Mouse (Mus musculus): ENCODE data around the gene Chaf1a. TPM values are rescaled to one million over a fixed set of nuclear protein-coding genes. Genes with fewer than 3 reads are reported as not detected.

Chaf1a gene
- total and polyA plus RNA-seq, 3 experiments, result 1.6 to 2.5 (median 2.0) TPM

- peak; percentile 59 for DNase-seq
Observed at GRCm38 (mm10) chr17:56018347-56019131, 21.7 kb upstream of the Chaf1a start.

GRCm38 (mm10) chr17:56020400-56021084 is 19.7 kb upstream of the Chaf1a start:
- DNase-seq, result no peak

- no peak for DNase-seq
Observed at GRCm38 (mm10) chr17:56021161-56021910, 18.9 kb upstream of the Chaf1a start.

GRCm38 (mm10) chr17:56022131-56022988 is 17.9 kb upstream of the Chaf1a start:
- DNase-seq, result peak; percentile 46

DNA sequence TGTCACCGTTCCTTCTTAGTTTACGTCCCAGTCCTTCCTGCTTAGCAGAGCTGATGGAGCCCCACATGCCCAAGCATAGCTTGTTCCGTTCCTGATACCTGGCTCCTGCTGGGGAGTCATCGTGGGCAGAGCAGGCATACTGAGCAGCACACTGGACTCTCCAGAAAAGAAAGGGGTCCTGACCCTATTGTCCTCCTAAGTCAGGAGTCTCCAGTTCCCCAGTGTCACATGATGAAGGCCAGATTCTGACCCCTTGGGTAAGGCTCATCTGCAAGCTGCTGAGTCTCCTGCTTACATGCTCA is 17.3 kb upstream of the Chaf1a start:
- DNase-seq, result no peak

DNA sequence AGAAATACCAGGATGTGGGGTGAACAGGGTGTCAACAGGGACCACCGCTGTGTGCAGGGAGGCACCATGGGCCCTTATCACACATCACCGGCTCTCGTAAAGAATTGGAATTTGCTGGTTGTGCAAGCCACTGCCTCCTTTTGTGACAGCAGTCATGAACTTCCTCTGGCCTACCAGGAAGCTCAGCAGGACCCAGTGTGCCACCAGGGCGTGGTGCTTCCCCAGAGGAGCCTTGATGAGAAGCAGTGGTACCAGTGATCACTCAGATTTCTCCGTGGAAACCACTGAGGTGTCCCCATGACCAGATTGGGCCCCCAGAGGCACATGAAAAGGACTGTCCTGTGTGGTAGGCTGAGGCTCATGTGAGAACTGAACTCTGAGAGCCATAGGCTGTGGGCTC is 16.9 kb upstream of the Chaf1a start:
- DNase-seq, result no peak

DNA sequence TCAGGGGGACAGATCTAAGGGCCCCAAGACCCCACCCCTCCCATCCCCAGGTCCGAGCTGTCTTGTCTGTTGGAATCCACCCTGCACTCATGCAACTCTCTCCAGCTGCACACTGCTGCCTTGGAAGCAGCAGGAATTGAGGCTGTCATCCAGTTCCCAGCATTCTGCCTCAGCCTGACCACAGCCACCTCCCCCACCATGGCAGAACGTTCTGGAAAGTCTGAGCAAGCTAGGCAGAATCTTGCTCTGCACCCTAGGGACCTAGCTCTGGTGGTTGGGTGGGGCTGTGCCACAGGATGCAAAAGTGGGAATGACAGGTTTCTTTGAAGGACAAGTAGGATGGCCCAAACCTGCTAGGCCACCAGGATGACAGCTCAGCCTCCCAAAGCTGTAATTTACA is 15.8 kb upstream of the Chaf1a start:
- DNase-seq, result no peak

GRCm38 (mm10) chr17:56024931-56025330 is 15.3 kb upstream of the Chaf1a start:
- no peak for DNase-seq

- DNase-seq, result peak; percentile 40
Observed at GRCm38 (mm10) chr17:56026303-56026702, 13.9 kb upstream of the Chaf1a start.

- DNase-seq, result peak; percentile 57
Observed at GRCm38 (mm10) chr17:56026881-56027280, 13.4 kb upstream of the Chaf1a start.

DNA sequence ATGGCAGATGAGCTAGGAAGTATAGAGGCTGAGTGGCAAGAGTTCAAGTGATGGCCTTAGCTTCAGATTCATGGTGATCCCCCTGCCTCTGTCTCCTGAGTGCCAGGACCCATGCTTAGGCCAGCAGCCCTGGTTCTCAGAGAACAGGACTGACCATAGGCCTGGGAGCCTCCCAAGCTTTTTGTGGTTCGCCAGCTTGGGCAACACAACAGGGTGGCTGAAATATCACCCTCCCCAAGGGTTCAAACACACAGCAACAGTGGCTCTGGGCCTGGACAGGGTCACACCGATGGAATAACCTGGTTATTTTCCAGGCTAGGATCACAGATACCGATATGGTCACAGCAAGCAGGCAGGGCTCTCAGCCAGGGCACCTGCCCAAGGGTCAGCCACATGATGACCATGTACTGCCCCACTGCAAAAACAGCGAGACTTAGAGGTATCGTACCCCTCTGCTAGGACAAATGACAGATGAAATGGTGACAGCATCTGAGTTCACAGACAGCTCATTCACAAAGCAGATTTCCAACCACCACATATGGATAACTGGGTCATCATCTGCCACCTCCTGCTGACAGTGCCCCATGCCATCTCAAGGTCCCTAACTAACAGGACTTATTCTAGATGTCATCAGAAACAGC is 12.3 kb upstream of the Chaf1a start:
- DNase-seq, result peak; percentile 49

- no peak for DNase-seq
Observed at GRCm38 (mm10) chr17:56030238-56030870, 9.9 kb upstream of the Chaf1a start.

- DNase-seq, result peak; percentile 75
Observed at GRCm38 (mm10) chr17:56030919-56031318, 9.3 kb upstream of the Chaf1a start.

DNA sequence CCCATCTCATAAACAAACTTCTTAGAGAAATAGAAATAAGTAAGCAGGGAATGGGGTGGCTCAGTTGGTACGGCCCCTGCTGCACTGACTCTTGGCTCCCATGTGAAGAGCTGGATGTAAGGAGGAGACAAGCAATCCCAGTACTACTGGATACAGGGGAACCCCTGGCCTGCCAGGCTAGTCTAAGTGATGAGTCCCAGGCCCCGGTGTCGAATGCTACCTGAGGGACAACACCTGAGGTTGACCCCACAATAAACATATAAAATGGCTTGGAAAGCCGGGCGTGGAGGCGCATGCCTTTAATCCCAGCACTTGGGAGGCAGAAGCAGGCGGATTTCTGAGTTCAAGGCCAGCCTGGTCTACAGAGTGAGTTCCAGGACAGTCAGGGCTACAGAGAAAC is 8.8 kb upstream of the Chaf1a start:
- DNase-seq, result no peak

DNA sequence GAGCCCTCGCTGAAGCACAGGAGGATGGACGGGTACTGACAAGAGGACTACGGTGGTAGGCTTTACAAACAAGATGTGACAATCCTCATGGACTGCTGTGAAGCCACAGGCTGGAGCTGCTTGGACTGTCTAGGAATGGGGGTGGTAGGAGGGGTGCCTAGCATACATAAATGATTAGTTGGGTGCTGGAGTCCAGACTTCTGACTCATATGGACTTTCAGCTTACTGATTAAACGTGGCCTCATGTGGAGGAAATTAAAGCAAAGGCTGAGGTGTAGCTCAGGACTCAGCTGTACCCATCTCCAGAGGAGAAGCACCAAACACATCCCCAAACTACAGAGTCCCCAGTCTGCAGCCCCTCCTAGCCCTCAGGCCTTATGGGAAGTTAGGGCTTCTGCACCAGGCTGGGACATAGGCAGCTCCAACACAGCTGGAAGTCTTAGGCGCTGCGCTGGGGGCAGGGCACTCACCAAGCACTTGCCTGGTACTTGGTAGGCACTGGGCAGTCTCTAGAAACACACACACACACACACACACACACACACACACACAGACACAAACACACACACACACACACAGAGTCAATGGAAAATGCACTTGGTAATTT is 8.0 kb upstream of the Chaf1a start:
- DNase-seq, result no peak

DNA sequence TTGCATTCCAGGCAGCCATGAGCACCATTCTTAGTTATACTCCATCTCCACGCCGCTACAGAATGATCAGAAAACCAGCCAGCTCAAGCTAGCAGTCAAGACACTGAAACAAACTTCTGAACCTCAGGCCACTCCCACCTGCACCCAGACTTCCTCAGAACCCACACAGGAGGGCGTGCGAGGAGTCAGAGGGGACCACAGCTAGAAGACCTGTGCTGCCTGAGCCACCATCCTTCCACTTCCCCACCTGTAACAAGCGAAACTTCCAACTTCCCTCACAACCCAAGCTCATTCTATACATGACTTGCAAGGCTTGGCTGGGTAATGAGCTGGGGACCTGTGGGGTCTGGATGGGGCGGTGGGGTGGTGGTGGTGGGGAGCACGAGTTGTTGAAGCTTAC is 7.4 kb upstream of the Chaf1a start:
- no peak for DNase-seq

DNA sequence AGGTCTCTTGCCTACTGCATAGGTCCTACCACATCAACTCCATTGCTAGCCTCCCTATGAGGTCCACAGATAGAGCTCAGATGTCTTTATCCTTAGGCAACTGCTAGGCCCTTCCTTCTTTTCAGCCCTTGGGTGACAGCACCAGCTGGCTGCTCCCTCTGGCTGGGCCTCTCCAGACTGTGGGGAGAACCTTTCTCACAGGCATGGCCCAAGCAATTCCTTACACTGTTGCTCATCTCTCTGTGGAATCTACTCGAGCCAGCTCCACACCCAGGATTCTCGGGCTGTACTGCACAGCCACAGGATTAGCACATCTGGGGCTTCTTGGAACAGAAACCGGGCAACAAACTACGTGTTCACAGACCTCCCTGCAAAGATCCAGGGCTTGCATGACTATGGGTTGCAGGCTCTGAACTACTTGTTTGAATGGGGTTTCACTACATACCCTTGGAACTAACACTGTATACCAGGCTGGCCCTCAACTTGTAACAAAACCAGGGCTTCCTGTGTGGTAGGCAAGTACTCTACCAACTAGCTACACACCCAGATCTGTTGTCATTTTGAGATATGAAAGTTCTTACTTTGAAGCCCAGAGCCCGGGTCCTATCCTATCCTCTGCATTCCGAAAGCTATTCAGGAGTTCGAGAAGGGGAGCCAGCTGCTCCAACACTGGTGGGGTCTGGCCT is 6.1 kb upstream of the Chaf1a start:
- DNase-seq, result no peak

DNA sequence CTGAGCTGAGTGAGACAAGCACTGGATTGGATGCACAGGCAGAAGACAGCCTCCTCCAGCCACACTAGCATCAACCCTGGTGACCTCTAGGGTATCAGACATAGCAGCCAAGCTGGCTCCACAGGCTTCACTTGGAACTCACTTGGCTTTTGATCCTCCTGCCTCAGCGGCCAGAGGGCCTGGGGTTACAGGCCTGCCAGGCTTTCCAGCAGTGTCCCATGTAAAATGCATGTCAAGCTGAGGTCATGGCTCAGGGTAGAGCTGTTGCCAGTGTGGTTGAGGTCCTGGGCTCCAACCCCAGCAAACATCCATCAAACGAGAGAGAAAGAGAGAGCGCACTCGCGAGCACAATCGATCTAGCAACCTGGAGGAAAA is 5.5 kb upstream of the Chaf1a start:
- DNase-seq, result no peak

DNA sequence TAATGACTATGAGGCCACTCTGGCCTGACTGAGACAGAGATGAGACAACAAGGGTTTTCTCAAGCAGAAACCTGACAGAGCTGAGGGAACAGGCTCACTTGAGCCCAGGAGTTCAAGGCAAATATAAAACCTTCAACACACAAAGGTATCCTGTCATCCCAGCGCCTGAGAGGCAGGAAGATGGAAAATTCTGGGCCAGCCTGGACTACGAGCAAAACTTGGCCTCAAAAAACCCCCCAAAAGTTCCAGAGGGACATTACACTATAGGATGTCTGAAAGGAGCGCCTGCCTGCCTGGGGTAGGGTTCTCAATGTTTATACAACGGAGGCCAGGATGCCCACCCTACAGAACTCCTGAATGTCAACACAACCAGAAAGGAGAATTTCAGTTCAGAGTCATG is 5.0 kb upstream of the Chaf1a start:
- no peak for DNase-seq
